Mouse (Mus musculus): ENCODE measurements at regions not wholly inside any gene's neighbourhood (a gene's known extent, or its start where the extent isn't known, plus 50 kb on each side); places are given as distances from the start of the nearest gene placed in this dataset.

DNA sequence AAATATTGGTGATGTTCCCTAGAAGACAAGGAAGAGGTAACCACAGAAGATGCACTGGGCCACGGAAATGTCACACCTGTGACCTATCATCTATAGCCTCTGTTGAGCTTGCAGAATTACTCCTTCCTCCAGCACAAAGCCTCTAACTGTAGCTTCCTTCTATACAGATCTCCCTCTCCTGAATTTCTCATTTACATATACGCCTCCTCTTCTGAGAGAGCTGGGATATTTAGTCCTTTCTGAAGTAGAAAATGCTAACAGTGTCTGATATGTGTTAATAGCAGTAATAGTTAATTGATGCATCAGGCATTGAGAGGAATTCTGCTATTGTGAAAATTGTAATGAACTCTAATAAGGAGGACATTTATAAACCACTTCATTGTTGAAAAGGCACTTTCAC, 385.8 kb upstream of the Cited2 start:
- TF ChIP-seq POLR2A (IDR thresholded peaks at IDR 0.05; ENCODE audit: low read depth, low read length) (no peak), CTCF (IDR thresholded peaks at IDR 0.05; ENCODE audit: extremely low read depth, insufficient read depth, insufficient read length, insufficient replicate concordance) (no peak)

Measured in spleen, adult 2 months (tissue).